Mouse (Mus musculus): ENCODE results near the gene Phtf2. TPM values are rescaled to one million over a fixed set of nuclear protein-coding genes. Genes with fewer than 3 reads are reported as not detected.
"Not testable (repeated sequence)": the region's sequence is repeated elsewhere in the genome, so short reads cannot be mapped to it uniquely, and the experiment has no call there.

Phtf2 gene
- polyA plus RNA-seq, 1 experiment from 2014 or later, result 12.0 TPM

DNA sequence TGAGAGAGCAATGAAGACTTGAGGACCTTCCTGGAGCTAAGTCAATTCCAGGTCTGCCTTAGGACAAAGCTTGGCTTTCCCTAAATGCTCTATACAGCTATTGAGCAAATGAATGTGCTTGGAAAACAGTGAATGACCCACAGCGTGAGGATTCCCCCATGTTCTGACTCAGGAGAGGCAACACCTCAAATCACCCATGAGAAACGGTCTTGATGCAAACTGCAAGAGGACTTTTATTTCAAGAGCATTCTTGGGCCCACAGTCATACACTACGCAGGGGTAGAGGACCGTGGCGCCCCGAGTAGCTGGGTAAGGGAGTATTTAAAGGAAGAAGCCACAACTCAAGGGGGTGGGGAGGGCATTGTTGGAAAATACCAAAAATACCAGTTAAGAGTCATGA lies 165.9 kb downstream of the Phtf2 start:
- not testable (repeated sequence) for H3K9ac ChIP-seq; H3K4me2 ChIP-seq; H3K9me3 ChIP-seq; ATAC-seq (ENCODE audit: insufficient read depth, low FRiP score, low read depth); H3K4me1 ChIP-seq; H3K4me3 ChIP-seq (replicated peaks); H3K36me3 ChIP-seq; H3K27me3 ChIP-seq (replicated peaks); H3K27ac ChIP-seq
- WGBS, result 89% methylated on average over 6 of the region's 6 CpGs

DNA sequence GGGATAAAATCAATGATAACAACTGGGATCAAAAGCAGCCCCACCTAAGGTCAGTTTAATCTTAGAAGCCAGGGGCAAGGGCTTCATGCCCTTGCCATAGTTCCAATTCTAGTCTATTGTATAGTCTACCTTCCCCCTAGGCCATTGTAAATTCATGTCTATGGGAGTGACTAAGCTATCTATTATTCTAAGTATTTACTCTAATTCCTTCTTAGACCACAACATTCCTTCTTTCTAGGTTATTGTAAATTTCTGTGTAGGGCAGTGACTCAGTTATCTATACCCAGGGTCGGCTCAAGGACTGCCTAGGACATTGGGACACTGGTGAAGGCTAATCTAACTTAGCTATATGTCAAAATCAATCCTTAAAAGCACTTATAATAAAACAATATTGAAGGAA lies 167.3 kb downstream of the Phtf2 start:
- not testable (repeated sequence) for H3K9me3 ChIP-seq; ATAC-seq (ENCODE audit: insufficient read depth, low FRiP score, low read depth); H3K36me3 ChIP-seq; H3K27me3 ChIP-seq (replicated peaks); H3K27ac ChIP-seq; H3K9ac ChIP-seq; H3K4me3 ChIP-seq (replicated peaks); H3K4me1 ChIP-seq; H3K4me2 ChIP-seq
- 74% methylated on average over 1 of the region's 1 CpGs for WGBS

DNA sequence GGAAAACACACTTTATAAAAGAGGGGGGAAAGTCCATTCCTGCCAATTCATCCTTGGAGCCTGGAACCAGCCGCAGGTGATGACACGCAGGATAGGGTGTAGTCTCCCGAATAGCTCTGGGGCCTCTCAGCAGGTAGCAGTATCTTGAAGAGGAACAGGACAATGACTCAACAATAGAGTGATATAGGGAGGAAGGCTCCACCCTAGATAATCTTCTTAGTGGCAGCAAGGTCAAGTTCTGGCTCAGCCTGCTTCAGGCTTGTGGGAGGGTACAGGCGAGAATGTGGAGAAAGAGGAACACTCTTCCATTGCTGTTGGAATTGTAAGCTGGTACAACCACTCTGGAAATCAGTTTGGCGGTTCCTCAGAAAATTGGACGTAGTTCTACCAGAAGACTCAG lies 171.1 kb downstream of the Phtf2 start:
- H3K4me1 ChIP-seq; H3K27me3 ChIP-seq (replicated peaks); ATAC-seq (ENCODE audit: insufficient read depth, low FRiP score, low read depth); H3K4me2 ChIP-seq; H3K9ac ChIP-seq; H3K27ac ChIP-seq; H3K36me3 ChIP-seq; H3K9me3 ChIP-seq; H3K4me3 ChIP-seq (replicated peaks): not testable (repeated sequence)
- WGBS, result 87% methylated on average over 6 of the region's 6 CpGs

Other genes starting within 250 kb of the Phtf2 start
- gene Tmem60, start 67 bp upstream of the Phtf2 start, polyA plus RNA-seq (2015; fragmentation: Nextera tagmentation; extraction: Ambion mirVana), result 53.0 and 53.1 TPM in 2 replicates
- gene Rsbn1l, start 74.3 kb upstream of the Phtf2 start, polyA plus RNA-seq (2015; fragmentation: Nextera tagmentation; extraction: Ambion mirVana), result 5.2 and 5.4 TPM in 2 replicates
- gene Ptpn12, start 173.8 kb upstream of the Phtf2 start, polyA plus RNA-seq (2015; fragmentation: Nextera tagmentation; extraction: Ambion mirVana), result 16.1 and 18.9 TPM in 2 replicates

All from stomach, embryonic 15.5 days (tissue).